Mouse (Mus musculus) limb, embryonic 14.5 days (tissue): ENCODE data around the gene Slamf8. TPM values are rescaled to one million over a fixed set of nuclear protein-coding genes. Genes with fewer than 3 reads are reported as not detected.
A peak's percentile ranks its signal among the peaks of the same experiment; 100 is the strongest.

Experiments used
- ATAC-seq: fragments of 200-750 bp; cut with Nextera tagmentation; 2 replicates; pipeline ENCODE4 v1.8.0; 2017; ENCODE audit warnings: low read depth, moderate number of reproducible peaks, moderate TSS enrichment; ENCODE audit not compliant: low FRiP score
- DNase-seq: peaks from one replicate; pipeline ENCODE4 v3.0.0-alpha.2; 2015; ENCODE audit warnings: low spot score
- H3K27ac ChIP-seq: fragments of 300-500 bp; sonication (generic); replicated peaks from 2 replicates; pipeline ENCODE4 v1.5.1; 2014; ENCODE audit warnings: low read depth, mild to moderate bottlenecking, low read length, moderate library complexity, mixed read lengths
- H3K27me3 ChIP-seq: fragments of 300-500 bp; sonication (generic); 2 replicates; pipeline ENCODE4 v1.6.1; 2014; ENCODE audit warnings: low read length, mixed read lengths; ENCODE audit not compliant: control insufficient read depth, insufficient read depth
- H3K36me3 ChIP-seq: fragments of 300-500 bp; sonication (generic); 2 replicates; pipeline ENCODE4 v1.6.1; 2014; ENCODE audit warnings: mild to moderate bottlenecking, low read length, moderate library complexity, mixed read lengths; ENCODE audit not compliant: control insufficient read depth, insufficient read depth
- H3K4me1 ChIP-seq: fragments of 300-500 bp; sonication (generic); 2 replicates; pipeline ENCODE4 v1.6.1; 2014; ENCODE audit warnings: antibody characterized with exemption, low read length, mixed read lengths; ENCODE audit not compliant: control insufficient read depth, insufficient read depth
- H3K4me2 ChIP-seq: fragments of 300-500 bp; sonication (generic); replicated peaks from 2 replicates; pipeline ENCODE4 v1.6.1; 2014; ENCODE audit warnings: low read depth, mild to moderate bottlenecking, low read length, moderate library complexity; ENCODE audit not compliant: severe bottlenecking
- H3K4me3 ChIP-seq: fragments of 300-500 bp; sonication (generic); replicated peaks from 2 replicates; pipeline ENCODE4 v1.5.1; 2014; ENCODE audit warnings: low read length
- H3K9ac ChIP-seq: fragments of 300-500 bp; sonication (generic); 2 replicates; pipeline ENCODE4 v1.6.1; 2014; ENCODE audit warnings: mild to moderate bottlenecking, low read depth, low read length, moderate library complexity; ENCODE audit not compliant: severe bottlenecking
- H3K9me3 ChIP-seq: fragments of 300-500 bp; sonication (generic); 2 replicates; pipeline ENCODE4 v1.6.1; 2016; ENCODE audit warnings: low read length; ENCODE audit not compliant: control insufficient read depth
- POLR2A ChIP-seq: fragments of 200-500 bp; IDR thresholded peaks from 2 replicates; pipeline ENCODE4 v1.8.0; 2012; ENCODE audit warnings: inconsistent platforms, mild to moderate bottlenecking, moderate library complexity, borderline replicate concordance; ENCODE audit not compliant: insufficient read depth, insufficient read length; ENCODE audit errors: extremely low read depth
- WGBS: fragments of 180-500 bp; shearing (Covaris S2); extraction: QIAGEN DNeasy Blood & Tissue Kit; methylation state at CpG from one replicate; pipeline ENCODE4 v1.1.7; 2014; 5-methylcytosine and 5-hydroxymethylcytosine counted together
- polyA plus RNA-seq, 2 experiments: library from polyadenylated mRNA; depleted of rRNA in 1 of 2; stranded (reverse) in 1 of 2; unstranded in 1 of 2; fragments of >200 nt; fragmentation: Nextera tagmentation in 1 of 2; extraction: Ambion mirVana in 1 of 2; gene quantifications; 2 replicates each; pipeline versions ENCODE4 v1.2.1 to v1.2.3; 2012 to 2014

Gene Slamf8
- polyA plus RNA-seq, 2 experiments, result 0.30 TPM; not detected in 1

GRCm38 (mm10) chr1:172549717-172550116 is 40.7 kb downstream of the Slamf8 start:
- Histone ChIP-seq H3K36me3 (no peaks in the 10 kb centered on the region), H3K4me2 (peak overlapping the region; percentile 46), H3K4me3 (no peak overlapping the region), H3K9ac (no peak overlapping the region), H3K27ac (no peak overlapping the region), H3K9me3 (no peaks in the 10 kb centered on the region), H3K27me3 (no peaks in the 10 kb centered on the region), H3K4me1 (peaks cover 17% of the 10 kb centered on the region)
- DNase-seq (no peak), ATAC-seq (no peak)
- TF ChIP-seq POLR2A, result no peak
- 9% methylated on average over 8 of the region's 8 CpGs for WGBS

GRCm38 (mm10) chr1:172549314-172549713 is 41.1 kb downstream of the Slamf8 start:
- Histone ChIP-seq H3K4me1 (peaks cover 17% of the 10 kb centered on the region), H3K27ac (no peak overlapping the region), H3K4me3 (no peak overlapping the region), H3K36me3 (no peaks in the 10 kb centered on the region), H3K9ac (no peak overlapping the region), H3K27me3 (no peaks in the 10 kb centered on the region), H3K4me2 (no peak overlapping the region), H3K9me3 (no peaks in the 10 kb centered on the region)
- no peak for TF ChIP-seq POLR2A
- DNase-seq, result no peak
- ATAC-seq, result no peak
- WGBS, result 15% methylated on average over 2 of the region's 2 CpGs

GRCm38 (mm10) chr1:172548501-172548900 is 41.9 kb downstream of the Slamf8 start:
- WGBS, result 54% methylated on average over 6 of the region's 7 CpGs
- H3K4me2 ChIP-seq, result no peak overlapping the region
- no peak overlapping the region for H3K27ac ChIP-seq
- no peak overlapping the region for H3K9ac ChIP-seq
- TF ChIP-seq POLR2A, result no peak
- ATAC-seq (no peak), DNase-seq (no peak)
- no peak overlapping the region for H3K4me3 ChIP-seq
- H3K36me3 ChIP-seq, result no peaks in the 10 kb centered on the region
- H3K9me3 ChIP-seq, result no peaks in the 10 kb centered on the region
- peaks cover 17% of the 10 kb centered on the region for H3K4me1 ChIP-seq
- H3K27me3 ChIP-seq, result no peaks in the 10 kb centered on the region

- ATAC-seq (no peak), DNase-seq (no peak)
- 0 out of 2 replicates have a peak, but pooled peaks cover under 1% of the 10 kb centered on the region for H3K27me3 ChIP-seq
- no peak overlapping the region for H3K4me2 ChIP-seq
- H3K4me3 ChIP-seq, result no peak overlapping the region
- WGBS, result 90% methylated on average over 4 of the region's 4 CpGs
- no peak overlapping the region for H3K27ac ChIP-seq
- no peaks in the 10 kb centered on the region for H3K9me3 ChIP-seq
- H3K4me1 ChIP-seq, result peaks cover 15% of the 10 kb centered on the region
- no peak overlapping the region for H3K9ac ChIP-seq
- H3K36me3 ChIP-seq, result no peaks in the 10 kb centered on the region
- TF ChIP-seq POLR2A, result no peak
These were observed 44.3 kb downstream of the Slamf8 start for GRCm38 (mm10) chr1:172546062-172546461.

GRCm38 (mm10) chr1:172540283-172540820 is 50.0 kb downstream of the Slamf8 start:
- 57% methylated on average over 11 of the region's 11 CpGs for WGBS
- no peak overlapping the region for H3K4me3 ChIP-seq
- ATAC-seq, result no peak
- no peak overlapping the region for H3K4me2 ChIP-seq
- no peak overlapping the region for H3K9ac ChIP-seq
- H3K4me1 ChIP-seq, result peaks cover 8% of the 10 kb centered on the region
- TF ChIP-seq POLR2A, result no peak
- 0 out of 2 replicates have a peak, but pooled peaks cover 4% of the 10 kb centered on the region for H3K27me3 ChIP-seq
- no peak overlapping the region for H3K27ac ChIP-seq
- no peaks in the 10 kb centered on the region for H3K36me3 ChIP-seq
- no peaks in the 10 kb centered on the region for H3K9me3 ChIP-seq
- DNase-seq, result no peak
